Mouse (Mus musculus): Measurements from ENCODE around the gene Ovgp1.

- no peak for TF ChIP-seq CTCF (IDR thresholded peaks at IDR 0.05; ENCODE audit: control insufficient read depth, insufficient read depth, insufficient replicate concordance, low read depth, low read length)
- TF ChIP-seq POLR2A (IDR thresholded peaks at IDR 0.05; ENCODE audit: control insufficient read depth, low read depth, low read length) = no peak
Observed at GRCm38 (mm10) chr3:105957235-105957634, 16.3 kb upstream of the Ovgp1 start.

All from testis, adult 2 months (tissue).